Mouse (Mus musculus) lung, postnatal 0 days (tissue): ENCODE data around the gene Mas1.

Source experiments
- CTCF ChIP-seq: IDR thresholded peaks from 2 replicates; pipeline ENCODE4 v1.5.1; 2016; ENCODE audit warnings: antibody characterized with exemption, mild to moderate bottlenecking
- EP300 ChIP-seq: IDR thresholded peaks from 2 replicates; pipeline ENCODE4 v1.6.1; 2016; ENCODE audit warnings: antibody characterized with exemption, mild to moderate bottlenecking, control low read depth

GRCm38 (mm10) chr17:12903372-12904333, 35.7 kb upstream of the Mas1 start:
- TF ChIP-seq CTCF (no peak), EP300 (no peak)
